Mouse (Mus musculus) cerebral cortex, adult 2 months (tissue): Measurements from ENCODE around the gene Aqp3.

Experiments used
- WGBS: fragments of 180-500 bp; shearing (Covaris S2); methylation state at CpG from one replicate; pipeline ENCODE4 v1.1.7; 2018; 5-methylcytosine and 5-hydroxymethylcytosine counted together

The Aqp3 gene

DNA sequence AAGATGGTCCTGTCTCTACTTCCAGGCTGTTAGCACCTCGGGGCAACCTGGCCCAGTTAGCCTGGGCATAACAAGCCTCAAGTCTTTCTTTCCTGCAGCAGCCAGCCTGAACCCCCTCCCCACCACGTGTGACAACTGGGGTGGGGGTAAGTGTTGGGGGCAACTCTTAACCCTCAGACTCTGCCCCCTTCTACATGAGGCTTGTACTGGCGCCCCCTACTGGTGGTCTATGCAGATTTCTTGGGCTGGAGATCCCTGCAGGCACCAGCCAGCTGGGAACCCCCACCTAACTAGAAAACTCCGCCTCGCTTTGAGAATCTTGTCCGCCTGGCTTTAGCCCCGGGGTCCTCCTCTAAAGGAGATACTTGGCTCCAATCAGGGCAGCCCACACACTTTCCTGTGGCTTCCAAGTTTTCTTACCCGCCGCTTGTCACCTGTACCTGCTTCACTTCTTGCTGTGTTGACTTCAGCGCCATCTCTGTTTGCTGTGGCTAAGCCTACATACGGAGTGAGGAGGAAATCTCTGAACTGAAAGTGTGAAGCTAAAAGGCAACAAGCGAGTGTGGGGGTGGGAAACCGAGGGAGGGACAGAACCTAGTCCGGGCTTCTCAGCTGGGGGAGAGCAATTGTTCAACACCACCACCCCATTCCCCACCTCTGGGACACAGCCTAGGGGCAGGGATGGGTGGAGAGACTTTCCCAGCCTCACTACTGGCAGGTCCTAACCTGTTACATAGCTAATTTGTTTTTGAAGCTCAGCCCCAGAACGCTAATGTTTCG lies 33.9 kb downstream of the Aqp3 start:
- 19% methylated on average over 16 of the region's 16 CpGs for WGBS

DNA sequence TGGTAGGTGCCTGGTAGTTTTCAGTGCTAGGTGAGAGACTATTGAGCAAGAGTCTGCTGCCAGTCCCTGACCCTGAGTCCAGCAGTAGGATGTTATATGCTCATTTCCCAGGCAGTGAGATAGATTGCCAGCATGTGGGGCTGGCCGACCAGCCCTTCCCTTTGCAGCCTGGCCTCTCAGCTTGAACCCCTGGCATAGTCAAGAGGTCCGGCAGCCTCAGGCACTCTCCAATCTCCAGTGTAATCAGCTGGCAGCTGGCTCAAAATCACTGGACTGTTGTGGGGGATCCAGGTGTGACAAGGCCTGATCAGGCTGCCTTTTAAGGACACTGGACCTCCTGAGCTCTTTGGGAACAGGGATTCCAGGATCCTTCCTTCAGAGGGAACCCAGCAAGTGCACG lies 34.6 kb downstream of the Aqp3 start:
- 69% methylated on average over 3 of the region's 3 CpGs for whole genome bisulfite sequencing

DNA sequence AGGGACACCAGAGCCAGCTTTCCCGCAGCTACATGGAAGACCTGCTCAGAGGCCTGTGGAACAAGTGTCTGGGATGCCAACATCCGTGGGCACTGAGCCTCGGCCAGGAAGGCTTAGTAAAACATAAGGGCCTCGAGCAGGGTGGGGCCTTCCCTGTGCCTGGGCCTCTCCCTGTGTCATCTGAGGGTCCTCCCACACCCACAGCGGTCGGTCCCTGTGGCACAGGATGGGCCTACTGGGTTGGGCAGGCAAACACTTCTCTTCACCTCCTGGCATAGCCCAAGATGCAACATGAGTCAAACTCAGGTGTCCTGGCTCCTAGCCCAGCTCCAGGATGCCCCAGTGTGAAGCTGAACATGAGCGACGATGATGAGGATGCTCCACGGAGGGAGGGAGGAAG lies 40.6 kb downstream of the Aqp3 start:
- WGBS, result 61% methylated on average over 9 of the region's 9 CpGs

DNA sequence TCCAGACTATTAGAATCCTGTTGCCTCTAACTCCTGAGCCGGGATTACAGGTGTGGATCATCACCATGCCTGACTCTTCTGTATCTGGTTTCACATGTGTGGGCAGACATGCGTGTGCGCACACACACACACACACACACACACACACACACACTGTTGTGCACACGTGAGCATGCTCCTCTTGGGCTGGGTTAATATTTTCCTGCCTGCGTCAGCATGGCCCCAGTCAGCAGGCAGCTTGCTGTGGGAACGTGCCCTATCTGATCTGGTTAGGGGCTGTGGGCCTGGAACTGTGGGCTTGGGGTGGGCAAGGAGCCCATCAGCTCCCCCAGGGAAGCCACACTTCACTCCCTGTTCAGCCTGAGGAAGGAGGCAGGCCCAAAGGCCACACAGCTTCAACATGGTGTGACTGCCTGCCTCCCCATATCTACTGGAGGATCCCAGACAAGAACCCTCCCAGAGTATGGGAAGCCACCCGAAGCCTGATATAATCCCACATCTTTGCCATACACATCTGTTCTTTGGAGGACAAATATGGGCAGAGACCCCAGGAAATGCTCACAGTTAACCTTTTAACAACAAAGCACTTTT lies 41.1 kb downstream of the Aqp3 start:
- 84% methylated on average over 7 of the region's 7 CpGs for WGBS

DNA sequence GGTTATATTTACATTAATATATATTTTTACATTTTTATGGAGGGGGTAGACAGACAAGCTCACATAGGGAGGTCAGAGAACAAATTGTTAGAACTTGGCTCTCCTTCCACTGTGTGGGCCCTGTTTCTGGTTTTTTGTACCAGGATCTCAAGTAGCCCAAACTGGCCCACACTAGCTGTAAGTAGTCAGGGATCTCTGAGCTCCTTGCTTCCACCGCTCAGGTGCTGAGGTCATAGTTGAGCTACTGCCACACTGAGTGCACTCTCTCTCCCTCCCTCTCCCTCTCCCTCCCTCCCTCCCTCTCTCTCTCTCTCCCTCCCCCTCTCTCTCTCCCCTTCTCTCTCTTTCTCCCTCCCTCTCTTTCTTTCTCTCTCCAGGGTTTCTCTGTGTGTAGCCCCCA lies 41.7 kb downstream of the Aqp3 start:
- WGBS, result 75% methylated on average over 1 of the region's 1 CpGs

DNA sequence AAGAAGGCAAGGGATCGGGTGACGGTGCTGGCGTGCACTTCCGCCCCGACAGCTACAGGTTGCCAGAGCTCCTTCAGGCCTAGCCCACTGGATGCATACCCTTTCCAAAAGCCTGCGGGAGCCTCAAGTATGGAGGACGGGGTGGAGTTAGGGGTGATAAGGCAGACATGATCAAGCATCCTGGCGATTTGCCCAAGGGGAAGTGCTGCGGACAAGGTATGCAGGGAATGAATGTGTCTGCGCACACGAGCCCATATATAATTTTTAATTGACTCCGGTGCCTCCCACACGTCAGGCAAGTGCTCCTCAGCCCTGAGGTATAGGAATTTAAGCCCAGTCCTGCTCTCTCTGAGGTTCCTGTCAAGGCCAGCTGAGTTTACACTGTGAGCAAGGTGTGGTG lies 42.9 kb downstream of the Aqp3 start:
- 85% methylated on average over 13 of the region's 13 CpGs for WGBS

DNA sequence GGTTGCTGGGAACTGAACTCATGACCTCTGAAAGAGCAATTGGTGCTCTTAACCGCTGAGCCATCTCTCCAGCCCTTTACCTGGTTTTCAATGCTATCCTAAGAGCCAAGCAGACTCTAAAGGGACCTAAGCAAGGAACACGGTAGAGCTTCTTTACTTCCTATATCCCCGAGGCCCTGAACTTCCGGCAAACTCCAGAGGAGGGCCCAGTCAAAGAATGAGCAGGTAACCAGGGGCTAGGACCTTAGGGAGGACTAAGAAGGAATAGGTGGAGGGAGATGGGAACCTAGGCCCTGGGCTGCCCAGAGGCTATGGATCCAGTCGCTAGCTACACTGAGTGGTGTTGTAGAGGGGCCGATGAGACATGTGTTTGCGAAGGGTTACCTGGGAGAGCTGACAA lies 46.2 kb downstream of the Aqp3 start:
- WGBS, result 92% methylated on average over 7 of the region's 7 CpGs

DNA sequence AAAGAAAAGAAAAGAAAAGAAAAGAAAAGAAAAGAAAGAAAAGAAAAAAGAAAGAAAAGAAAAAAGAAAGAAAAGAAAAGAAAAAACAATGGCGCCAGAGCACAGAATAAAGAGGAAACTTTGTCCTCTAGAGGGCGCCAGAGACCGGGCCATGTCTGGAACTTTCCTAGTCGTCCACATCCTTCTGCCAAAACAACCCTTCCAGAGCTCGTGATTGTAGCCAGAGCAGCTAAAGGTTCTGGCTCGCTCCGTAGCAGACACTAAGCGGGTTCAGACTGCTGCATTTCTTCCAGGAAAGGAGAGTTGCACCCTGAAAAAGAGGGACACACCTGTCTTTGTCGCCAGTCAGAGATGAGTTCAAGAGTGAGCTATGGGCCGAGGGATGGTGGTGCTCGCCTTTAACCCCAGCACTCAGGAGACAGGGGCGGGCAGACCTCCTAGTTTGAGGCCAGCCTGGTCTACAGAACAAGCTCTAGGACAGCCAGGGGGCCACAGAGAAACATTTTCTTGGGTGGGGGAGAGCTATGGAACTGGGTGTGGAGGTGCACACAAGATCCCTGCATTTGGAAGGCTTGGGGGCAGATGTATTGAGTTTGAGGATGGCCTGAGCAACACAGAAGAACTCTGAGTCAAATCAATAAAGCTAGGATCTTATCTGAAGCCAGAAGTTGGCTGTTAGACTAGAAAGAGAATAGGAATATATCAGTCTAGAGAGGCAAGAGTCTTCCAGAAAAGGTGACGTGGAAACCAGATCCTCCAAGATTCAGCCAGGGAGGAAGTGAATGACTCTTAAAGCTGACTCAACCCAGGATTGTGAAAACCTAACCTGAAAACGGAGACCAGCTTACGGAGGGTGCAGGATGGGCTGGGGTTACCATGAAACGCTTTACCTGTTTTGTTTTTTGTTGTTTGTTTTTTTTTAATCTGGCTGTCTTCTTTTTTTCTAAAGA lies 47.0 kb downstream of the Aqp3 start:
- 34% methylated on average over 16 of the region's 16 CpGs for WGBS

DNA sequence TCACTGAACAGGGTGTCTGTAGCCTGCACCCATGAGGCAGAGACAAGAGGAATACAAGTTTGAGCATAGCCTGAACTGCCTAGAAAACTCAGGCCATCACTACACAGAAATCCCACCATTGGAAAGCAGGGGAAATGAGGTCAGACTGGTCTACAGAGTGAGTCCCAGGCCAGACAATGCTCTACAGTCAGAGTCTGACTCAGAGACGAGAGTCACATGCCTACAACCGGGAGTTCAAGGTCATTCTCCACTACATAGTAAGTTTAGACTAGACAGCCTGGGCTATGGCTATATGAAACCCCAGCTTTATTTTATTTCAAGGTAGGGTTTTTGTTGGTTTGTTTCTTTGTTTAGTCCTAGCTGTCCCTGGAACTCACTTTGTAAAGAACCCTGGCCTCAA lies 49.1 kb downstream of the Aqp3 start:
- 66% methylated on average over 2 of the region's 2 CpGs for WGBS

DNA sequence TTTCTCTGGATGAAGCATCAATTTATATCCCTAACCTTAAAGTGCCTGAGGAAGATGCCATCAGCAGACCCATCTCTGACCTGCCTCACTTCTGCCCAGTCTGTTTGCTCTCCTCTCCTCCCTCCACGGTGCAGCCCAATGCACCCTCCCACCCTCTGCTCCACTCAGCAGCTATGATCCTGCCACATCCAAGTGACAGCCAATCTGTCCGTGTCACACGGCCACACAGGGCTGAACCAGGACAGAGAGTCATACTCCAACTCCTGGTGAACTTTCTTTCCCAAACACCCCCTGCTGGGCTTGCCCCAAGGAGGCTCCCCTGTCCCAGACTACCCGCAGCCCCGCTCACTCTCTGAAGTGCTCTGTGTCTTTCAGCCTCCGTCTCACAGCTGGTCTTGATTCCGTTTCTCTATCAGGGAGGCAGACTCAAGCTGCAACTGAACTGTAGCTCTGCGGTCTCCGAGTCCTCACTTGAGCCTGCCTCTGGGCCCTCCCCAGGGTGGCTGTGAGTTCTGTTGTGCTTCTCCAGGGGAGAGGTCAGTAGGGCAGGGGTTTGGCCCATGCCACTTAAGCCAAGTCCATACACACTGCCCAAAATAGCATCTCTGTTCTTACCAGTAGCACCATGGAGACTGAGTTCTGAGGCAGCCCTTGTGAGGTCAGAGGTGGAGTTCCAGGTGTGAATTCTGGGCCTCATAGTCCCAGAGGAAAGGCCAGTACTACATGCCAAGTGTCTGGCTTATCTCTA lies 50.3 kb downstream of the Aqp3 start, which contains the start of gene Aqp7:
TSS of gene Aqp7 (minus strand) at position 616 of the 748 bp plus-strand sequence.
- WGBS, result 64% methylated on average over 9 of the region's 9 CpGs

DNA sequence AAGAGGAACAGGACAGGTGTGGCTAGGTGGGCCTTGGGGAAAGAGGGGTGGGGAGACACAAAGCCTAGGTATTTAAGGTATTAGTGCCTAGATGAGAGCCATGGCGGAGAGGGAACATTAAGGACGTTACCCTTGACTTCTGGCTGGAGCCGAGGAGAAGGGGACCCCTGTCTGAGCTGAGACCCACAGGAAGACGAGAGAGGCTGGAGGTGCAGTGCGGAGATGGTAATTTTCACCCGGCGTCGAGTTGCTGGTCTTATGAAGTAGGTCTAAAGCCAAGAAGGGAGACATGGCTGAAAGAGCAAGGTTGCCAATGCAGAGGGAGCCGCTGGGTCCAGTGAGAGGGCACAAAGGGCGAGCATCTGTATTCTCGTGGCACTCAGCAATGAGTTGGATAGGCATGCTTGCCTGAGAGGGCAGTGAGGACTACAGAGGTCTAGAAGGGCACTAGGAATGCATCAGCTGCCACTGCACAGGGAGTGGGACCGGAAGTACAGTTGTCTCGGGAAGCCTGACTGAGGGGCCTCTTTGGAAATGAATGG lies 51.7 kb downstream of the Aqp3 start:
- 84% methylated on average over 13 of the region's 13 CpGs for WGBS

DNA sequence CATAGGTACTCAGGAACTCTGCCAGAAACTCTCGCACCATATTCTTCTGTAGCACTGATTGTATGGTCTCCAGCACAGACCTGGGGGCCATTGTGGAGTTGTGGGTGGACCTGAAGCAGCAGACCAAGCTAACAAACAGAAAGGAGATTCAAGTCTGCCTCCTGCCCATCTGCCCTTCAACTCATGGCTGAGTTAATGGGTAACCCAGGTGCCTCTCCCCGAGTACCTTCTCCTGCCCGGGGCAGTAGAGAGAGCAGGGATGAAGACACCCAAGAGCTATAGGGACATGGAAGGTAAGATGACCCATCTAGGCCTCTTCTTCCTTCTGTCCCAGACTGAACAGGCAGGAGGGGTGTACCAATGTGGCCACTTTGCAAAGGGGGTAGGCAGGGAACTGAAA lies 52.7 kb downstream of the Aqp3 start:
- WGBS, result 91% methylated on average over 3 of the region's 3 CpGs

DNA sequence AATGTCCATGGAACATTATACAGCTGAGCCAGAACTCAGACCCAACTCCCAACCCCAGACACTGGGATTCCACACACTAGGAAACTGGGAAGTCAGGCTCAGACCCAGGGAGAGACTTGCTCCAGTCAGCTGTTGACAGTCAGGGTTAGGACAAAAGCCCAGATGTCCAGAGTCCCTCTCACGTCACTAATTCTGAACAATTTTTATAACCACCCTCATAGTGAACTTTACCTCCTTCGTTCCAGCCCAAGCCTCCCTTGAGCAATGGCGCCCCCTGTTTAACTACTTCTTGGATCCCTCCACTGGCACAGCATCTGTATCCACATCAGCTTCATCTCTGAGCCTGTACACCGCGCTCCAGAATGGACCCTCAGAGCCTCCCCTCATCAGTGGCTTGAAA lies 54.0 kb downstream of the Aqp3 start:
- 81% methylated on average over 5 of the region's 5 CpGs for WGBS

DNA sequence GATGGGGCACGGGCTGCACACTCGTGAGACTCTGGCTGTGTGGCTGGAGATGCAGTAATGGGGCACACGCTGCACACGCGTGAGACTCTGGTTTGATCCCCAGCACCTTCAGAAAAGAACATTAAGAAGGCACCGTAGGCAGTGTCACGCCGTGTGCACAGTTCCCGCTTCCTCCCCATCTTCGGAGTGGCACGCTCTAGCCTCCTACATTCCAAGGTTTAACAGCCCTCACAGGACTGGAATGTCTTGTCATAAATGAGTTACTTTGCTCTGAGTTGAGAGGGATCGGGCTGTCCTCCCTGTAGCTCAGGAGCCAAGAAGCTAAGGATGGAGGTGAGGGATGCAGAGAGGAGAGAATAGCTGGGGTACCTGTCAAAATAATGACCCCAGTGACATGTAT lies 55.1 kb downstream of the Aqp3 start:
- WGBS, result 83% methylated on average over 12 of the region's 12 CpGs
